Mouse (Mus musculus): ENCODE data around the gene Ntng1.

DNA sequence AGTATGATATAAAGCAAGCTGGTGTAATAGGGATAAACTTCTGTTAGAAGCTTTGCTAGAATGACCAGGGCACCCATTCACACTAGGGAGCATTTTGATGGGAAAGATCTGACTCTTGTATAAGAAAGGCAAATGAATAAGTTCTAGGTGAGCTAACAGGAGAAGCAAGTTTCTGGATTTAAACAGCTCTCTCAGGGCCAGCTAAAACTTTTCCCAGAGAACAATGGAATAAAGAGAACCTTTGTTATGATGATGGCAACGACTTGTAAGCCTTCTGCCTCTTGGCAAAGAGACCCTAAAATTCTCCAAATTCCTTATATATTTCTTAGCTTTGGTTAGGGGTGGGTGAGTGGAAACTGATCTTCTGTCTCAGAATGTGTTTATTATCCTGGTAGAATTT lies 7.7 kb downstream of the Ntng1 start:
- TF ChIP-seq POLR2A (IDR thresholded peaks at IDR 0.05; ENCODE audit: low read depth, low read length) (no peak), CTCF (conservative IDR thresholded peaks at IDR 0.05; ENCODE audit: insufficient read depth, insufficient read length, low read depth, low read length) (no peak)

Measured in kidney, adult 2 months (tissue).